Mouse (Mus musculus): Measurements from ENCODE around the gene Npsr1.

GRCm38 (mm10) chr9:24280498-24281287, 182.9 kb downstream of the Npsr1 start:
- TF ChIP-seq CTCF (IDR thresholded peaks at IDR 0.05; ENCODE audit: low read depth) = peak; percentile 54
- TF ChIP-seq EP300 (IDR thresholded peaks at IDR 0.05; ENCODE audit: low read depth) = peak; percentile 88
